Mouse (Mus musculus) hindbrain, embryonic 13.5 days (tissue): ENCODE data around the gene Tmem38a. TPM values are rescaled to one million over a fixed set of nuclear protein-coding genes. Genes with fewer than 3 reads are reported as not detected.

Experiments
- ATAC-seq: fragments of 200-750 bp; cut with Nextera tagmentation; 2 replicates; pipeline ENCODE4 v1.8.0; 2017; ENCODE audit warnings: moderate TSS enrichment; ENCODE audit not compliant: low FRiP score
- H3K27ac ChIP-seq: fragments of 300-500 bp; sonication (generic); 2 replicates; pipeline ENCODE4 v1.5.1; 2015; ENCODE audit warnings: inconsistent platforms, mild to moderate bottlenecking, moderate library complexity
- H3K27me3 ChIP-seq: fragments of 300-500 bp; sonication (generic); 2 replicates; pipeline ENCODE4 v1.6.1; 2015; ENCODE audit warnings: mild to moderate bottlenecking, inconsistent platforms
- H3K36me3 ChIP-seq: fragments of 300-500 bp; sonication (generic); 2 replicates; pipeline ENCODE4 v1.6.1; 2015; ENCODE audit warnings: mild to moderate bottlenecking, inconsistent platforms
- H3K4me1 ChIP-seq: fragments of 300-500 bp; sonication (generic); replicated peaks from 2 replicates; pipeline ENCODE4 v1.6.1; 2015; ENCODE audit warnings: inconsistent platforms
- H3K4me2 ChIP-seq: fragments of 300-500 bp; sonication (generic); 2 replicates; pipeline ENCODE4 v1.6.1; 2015; ENCODE audit warnings: inconsistent platforms, mild to moderate bottlenecking, moderate library complexity
- H3K4me3 ChIP-seq: fragments of 300-500 bp; sonication (generic); 2 replicates; pipeline ENCODE4 v1.5.1; 2015; ENCODE audit warnings: mild to moderate bottlenecking, inconsistent platforms
- H3K9ac ChIP-seq: fragments of 300-500 bp; sonication (generic); 2 replicates; pipeline ENCODE4 v1.6.1; 2015; ENCODE audit warnings: mild to moderate bottlenecking, inconsistent platforms
- H3K9me3 ChIP-seq: fragments of 300-500 bp; sonication (generic); 2 replicates; pipeline ENCODE4 v1.6.1; 2016; ENCODE audit warnings: inconsistent platforms
- WGBS: fragments of 180-500 bp; shearing (Covaris S2); methylation state at CpG from one replicate; pipeline ENCODE4 v1.1.7; 2015; 5-methylcytosine and 5-hydroxymethylcytosine counted together
- microRNA-seq: library from miRNA; unstranded; fragments of <30 nt; microRNA quantifications from one replicate; pipeline ENCODE4, GENCODE M21; 2016
- polyA plus RNA-seq: library from polyadenylated mRNA; unstranded; fragments of >200 nt; fragmentation: Nextera tagmentation; extraction: Ambion mirVana; gene quantifications from 2 replicates; pipeline ENCODE4 v1.2.1, GENCODE M21; 2015

Gene Tmem38a
- polyA plus RNA-seq, 1 experiment from 2014 or later, result 19.3 TPM

GRCm38 (mm10) chr8:72590198-72590597 is 18.3 kb downstream of the Tmem38a start:
- no peaks in the 10 kb centered on the region for H3K9me3 ChIP-seq
- no peak overlapping the region for H3K27ac ChIP-seq
- no peak overlapping the region for H3K4me3 ChIP-seq
- no peaks in the 10 kb centered on the region for H3K27me3 ChIP-seq
- peaks cover 10% of the 10 kb centered on the region; the same call in 1 of the 2 replicates for H3K36me3 ChIP-seq
- no peak overlapping the region for H3K9ac ChIP-seq
- no peak for ATAC-seq
- H3K4me2 ChIP-seq, result no peak overlapping the region
- WGBS, result 64% methylated on average over 2 of the region's 2 CpGs
- H3K4me1 ChIP-seq, result no peaks in the 10 kb centered on the region

Small RNA genes lying within 50 kb of the gene (microRNA-seq; reads per million reads assigned to microRNA genes)
- gene Gm28019, result not detected

Other genes starting within 250 kb of the Tmem38a start
- gene Eps15l1, start 150.6 kb upstream of the Tmem38a start, polyA plus RNA-seq, result 62.0 and 65.0 TPM in 2 replicates
- 1.1 and 1.3 TPM in 2 replicates for gene Calr3, start 128.2 kb upstream of the Tmem38a start, polyA plus RNA-seq
- 18.0 and 18.9 TPM in 2 replicates for gene 1700030K09Rik, start 128.2 kb upstream of the Tmem38a start, polyA plus RNA-seq
- gene Cherp, start 96.8 kb upstream of the Tmem38a start, polyA plus RNA-seq, result 51.9 and 54.2 TPM in 2 replicates
- 9.1 and 9.2 TPM in 2 replicates for gene Slc35e1, start 79.4 kb upstream of the Tmem38a start, polyA plus RNA-seq
- 15.7 and 16.6 TPM in 2 replicates for gene Med26, start 23.8 kb upstream of the Tmem38a start, polyA plus RNA-seq
- gene Smim7, start 967 bp upstream of the Tmem38a start, polyA plus RNA-seq, result 128 and 141 TPM in 2 replicates
- 1.3 and 1.4 TPM in 2 replicates for gene Nwd1, start 74.7 kb downstream of the Tmem38a start, polyA plus RNA-seq
- gene Sin3b, start 151.2 kb downstream of the Tmem38a start, polyA plus RNA-seq, result 171 and 175 TPM in 2 replicates
- gene F2rl3, start 189.8 kb downstream of the Tmem38a start, polyA plus RNA-seq, result 0.40 and 0.56 TPM in 2 replicates